Mouse (Mus musculus) lung, postnatal 0 days (tissue): Measurements from ENCODE around the gene Tmem128. TPM values are rescaled to one million over a fixed set of nuclear protein-coding genes. Genes with fewer than 3 reads are reported as not detected.

Experiments
- ATAC-seq: fragments of 200-750 bp; cut with Nextera tagmentation; 2 replicates; pipeline ENCODE4 v1.8.0; 2017; ENCODE audit warnings: moderate library complexity
- DNase-seq: peaks from one replicate; pipeline ENCODE4 v3.0.0-alpha.2; 2016; ENCODE audit warnings: low spot score
- H3K27ac ChIP-seq: fragments of 300-500 bp; sonication (generic); 2 replicates; pipeline ENCODE4 v1.5.1; 2014; ENCODE audit warnings: antibody characterized with exemption, mild to moderate bottlenecking, low read length, mixed read lengths
- H3K27me3 ChIP-seq: fragments of 300-500 bp; sonication (generic); replicated peaks from 2 replicates; pipeline ENCODE4 v1.6.1; 2014; ENCODE audit warnings: low read length, mixed read lengths; ENCODE audit not compliant: insufficient read depth
- H3K36me3 ChIP-seq: fragments of 300-500 bp; sonication (generic); 2 replicates; pipeline ENCODE4 v1.6.1; 2014; ENCODE audit warnings: low read length, mixed read lengths; ENCODE audit not compliant: insufficient read depth
- H3K4me1 ChIP-seq: fragments of 300-500 bp; sonication (generic); 2 replicates; pipeline ENCODE4 v1.6.1; 2014; ENCODE audit warnings: antibody characterized with exemption, low read depth, low read length, mixed read lengths; ENCODE audit not compliant: insufficient read depth
- H3K4me2 ChIP-seq: fragments of 300-500 bp; sonication (generic); replicated peaks from 2 replicates; pipeline ENCODE4 v1.6.1; 2014; ENCODE audit warnings: low read depth, mild to moderate bottlenecking, low read length, moderate library complexity, mixed read lengths
- H3K4me3 ChIP-seq: fragments of 300-500 bp; sonication (generic); 2 replicates; pipeline ENCODE4 v1.5.1; 2014; ENCODE audit warnings: low read depth, low read length
- H3K9ac ChIP-seq: fragments of 300-500 bp; sonication (generic); replicated peaks from 2 replicates; pipeline ENCODE4 v1.6.1; 2014; ENCODE audit warnings: low read depth, mild to moderate bottlenecking
- H3K9me3 ChIP-seq: fragments of 300-500 bp; sonication (generic); 2 replicates; pipeline ENCODE4 v1.6.1; 2016; ENCODE audit warnings: low read length, mixed read lengths
- CTCF ChIP-seq: IDR thresholded peaks from 2 replicates; pipeline ENCODE4 v1.5.1; 2016; ENCODE audit warnings: antibody characterized with exemption, mild to moderate bottlenecking
- EP300 ChIP-seq: IDR thresholded peaks from 2 replicates; pipeline ENCODE4 v1.6.1; 2016; ENCODE audit warnings: antibody characterized with exemption, mild to moderate bottlenecking, control low read depth
- WGBS: fragments of 180-500 bp; shearing (Covaris S2); extraction: QIAGEN DNeasy Blood & Tissue Kit; methylation state at CpG from one replicate; pipeline ENCODE4 v1.1.7; 2014; 5-methylcytosine and 5-hydroxymethylcytosine counted together
- polyA plus RNA-seq: library from polyadenylated mRNA; unstranded; fragments of >200 nt; fragmentation: Nextera tagmentation; extraction: Ambion mirVana; gene quantifications from 2 replicates; pipeline ENCODE4 v1.2.1, GENCODE M21; 2015

Gene Tmem128
- polyA plus RNA-seq, 1 experiment from 2014 or later, result 113 TPM

DNA sequence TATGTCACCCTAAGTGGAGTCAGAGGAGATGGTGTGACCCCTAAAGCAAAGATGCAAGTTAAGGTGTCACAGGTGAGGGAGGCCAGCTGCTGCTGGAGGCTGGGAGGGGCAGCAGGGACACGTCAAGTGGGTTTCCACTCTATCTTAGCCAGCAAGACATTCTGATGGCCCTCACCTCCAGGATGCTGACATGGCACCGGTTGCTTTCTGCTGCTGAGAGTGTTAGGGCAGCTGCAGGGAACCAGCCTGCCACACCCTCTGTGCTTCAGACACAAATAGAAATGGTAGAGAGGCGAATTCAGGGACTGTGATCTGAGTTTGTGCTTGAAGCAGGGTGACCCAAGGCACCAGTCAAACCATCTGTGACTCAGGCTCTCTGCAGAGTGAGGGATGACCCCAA, 49.8 kb downstream of the Tmem128 start:
- TF ChIP-seq EP300 (no peak), CTCF (no peak)
- no peak for ATAC-seq
- H3K4me3 ChIP-seq, result no peak overlapping the region
- no peaks in the 10 kb centered on the region for H3K4me1 ChIP-seq
- no peak overlapping the region for H3K4me2 ChIP-seq
- H3K9me3 ChIP-seq, result no peaks in the 10 kb centered on the region
- DNase-seq, result no peak
- H3K36me3 ChIP-seq, result no peaks in the 10 kb centered on the region
- H3K27ac ChIP-seq, result no peak overlapping the region
- WGBS, result 46% methylated on average over 3 of the region's 3 CpGs
- no peaks in the 10 kb centered on the region for H3K27me3 ChIP-seq
- no peak overlapping the region for H3K9ac ChIP-seq

Other genes with a start within 250 kb of the Tmem128 start
- gene Stx18, start 221.4 kb upstream of the Tmem128 start, polyA plus RNA-seq, result 27.9 and 29.1 TPM in 2 replicates
- 53.0 and 53.7 TPM in 2 replicates for gene Nsg1, start 100.3 kb upstream of the Tmem128 start, polyA plus RNA-seq
- 6.7 and 7.4 TPM in 2 replicates for gene Zbtb49, start 39.7 kb upstream of the Tmem128 start, polyA plus RNA-seq
- 36.4 and 40.4 TPM in 2 replicates for gene Lyar, start 39.7 kb upstream of the Tmem128 start, polyA plus RNA-seq
- gene Otop1, start 15.8 kb downstream of the Tmem128 start, polyA plus RNA-seq, result not detected in 2 replicates
- not detected in 2 replicates for gene Drd5, start 59.2 kb downstream of the Tmem128 start, polyA plus RNA-seq
- gene Slc2a9, start 243.0 kb downstream of the Tmem128 start, polyA plus RNA-seq, result 2.2 and 2.4 TPM in 2 replicates